Mouse (Mus musculus) liver, embryonic 11.5 days (tissue): ENCODE data around the gene Klk1b5. TPM values are rescaled to one million over a fixed set of nuclear protein-coding genes. Genes with fewer than 3 reads are reported as not detected.
"Not testable (repeated sequence)": the region's sequence is repeated elsewhere in the genome, so short reads cannot be mapped to it uniquely, and the experiment has no call there.

Source experiments
- ATAC-seq: fragments of 200-750 bp; cut with Nextera tagmentation; replicated peaks from 2 replicates; pipeline ENCODE4 v1.8.0; 2017; ENCODE audit warnings: moderate number of reproducible peaks, mild to moderate bottlenecking, moderate TSS enrichment, moderate library complexity; ENCODE audit not compliant: low FRiP score
- DNase-seq: peaks from one replicate; pipeline ENCODE4 v3.0.0-alpha.2; 2017; ENCODE audit warnings: low spot score
- H3K27ac ChIP-seq: fragments of 300-500 bp; sonication (generic); 2 replicates; pipeline ENCODE4 v1.5.1; 2014; ENCODE audit warnings: mild to moderate bottlenecking, low read depth, low read length, control low read depth
- H3K27me3 ChIP-seq: fragments of 300-500 bp; sonication (generic); replicated peaks from 2 replicates; pipeline ENCODE4 v1.6.1; 2014; ENCODE audit warnings: low read length, mixed read lengths; ENCODE audit not compliant: control insufficient read depth, insufficient read depth
- H3K36me3 ChIP-seq: fragments of 300-500 bp; sonication (generic); 2 replicates; pipeline ENCODE4 v1.6.1; 2014; ENCODE audit warnings: mild to moderate bottlenecking, low read length, moderate library complexity, mixed read lengths; ENCODE audit not compliant: control insufficient read depth, insufficient read depth
- H3K4me1 ChIP-seq: fragments of 300-500 bp; sonication (generic); replicated peaks from 2 replicates; pipeline ENCODE4 v1.6.1; 2014; ENCODE audit warnings: low read length, mixed read lengths; ENCODE audit not compliant: control insufficient read depth, insufficient read depth
- H3K4me2 ChIP-seq: fragments of 300-500 bp; sonication (generic); 2 replicates; pipeline ENCODE4 v1.6.1; 2014; ENCODE audit warnings: mild to moderate bottlenecking, control low read depth, moderate library complexity
- H3K4me3 ChIP-seq: fragments of 300-500 bp; sonication (generic); 2 replicates; pipeline ENCODE4 v1.5.1; 2014; ENCODE audit warnings: low read depth, low read length, control low read depth
- H3K9ac ChIP-seq: fragments of 300-500 bp; sonication (generic); 2 replicates; pipeline ENCODE4 v1.6.1; 2014; ENCODE audit warnings: low read depth, low read length, control low read depth
- H3K9me3 ChIP-seq: fragments of 300-500 bp; sonication (generic); 2 replicates; pipeline ENCODE4 v1.6.1; 2016; ENCODE audit warnings: low read length, inconsistent platforms, mixed read lengths; ENCODE audit not compliant: control insufficient read depth
- WGBS: fragments of 180-500 bp; shearing (Covaris S2); extraction: QIAGEN DNeasy Blood & Tissue Kit; methylation state at CpG from one replicate; pipeline ENCODE4 v1.1.7; 2014; 5-methylcytosine and 5-hydroxymethylcytosine counted together
- polyA plus RNA-seq: library from polyadenylated mRNA; unstranded; fragments of >200 nt; fragmentation: Nextera tagmentation; extraction: Ambion mirVana; gene quantifications from 2 replicates; pipeline ENCODE4 v1.2.1, GENCODE M21; 2014

Klk1b5 gene
- polyA plus RNA-seq, 1 experiment from 2014 or later: not detected

GRCm38 (mm10) chr7:44246984-44247470 lies 31.3 kb downstream of the Klk1b5 start:
- Histone ChIP-seq H3K36me3 (peaks cover 26% of the 10 kb centered on the region), H3K9me3 (no peaks in the 10 kb centered on the region), H3K27me3 (no peaks in the 10 kb centered on the region), H3K4me2 (peak overlapping the region; percentile 90), H3K9ac (peak overlapping the region; percentile 97), H3K4me3 (peak overlapping the region; percentile 96), H3K4me1 (peaks cover 20% of the 10 kb centered on the region), H3K27ac (peak overlapping the region; percentile 96)
- WGBS: under 1% methylated on average over 23 of the region's 23 CpGs
- no peak for DNase-seq
- peak; percentile 5; the same call in 1 of the 2 replicates for ATAC-seq

- peaks cover 20% of the 10 kb centered on the region for H3K4me1 ChIP-seq
- no peak for DNase-seq
- peak overlapping the region; percentile 97 for H3K9ac ChIP-seq
- H3K27ac ChIP-seq: no peak overlapping the region
- no peaks in the 10 kb centered on the region for H3K9me3 ChIP-seq
- no peaks in the 10 kb centered on the region for H3K27me3 ChIP-seq
- 83% methylated on average over 2 of the region's 2 CpGs for WGBS
- no peak for ATAC-seq
- peaks cover 36% of the 10 kb centered on the region for H3K36me3 ChIP-seq
- H3K4me3 ChIP-seq: peak overlapping the region; percentile 96
- H3K4me2 ChIP-seq: peak overlapping the region; percentile 90
Measured at GRCm38 (mm10) chr7:44247971-44248370, 32.2 kb downstream of the Klk1b5 start.

DNA sequence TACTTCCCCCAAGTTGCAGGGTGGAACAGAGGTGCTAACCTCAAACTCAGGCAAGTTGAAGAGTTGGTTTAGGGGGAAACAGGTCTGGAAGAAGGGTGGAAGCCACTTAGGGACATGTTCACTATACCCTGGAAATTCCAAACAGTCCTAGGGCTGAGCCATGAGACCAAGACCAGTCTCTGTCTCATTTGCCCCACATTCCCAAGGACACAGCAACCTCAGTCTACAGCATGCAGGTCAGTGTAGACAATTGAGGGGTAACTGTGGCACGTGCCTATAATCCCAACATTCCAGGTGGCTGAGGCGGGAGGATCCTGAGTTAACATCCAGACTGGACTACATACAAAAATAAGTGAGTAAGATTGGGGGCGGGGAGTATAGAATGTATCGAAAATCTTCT lies 33.5 kb downstream of the Klk1b5 start:
- ATAC-seq (no peak), DNase-seq (no peak)
- Histone ChIP-seq H3K4me1 (peaks cover 20% of the 10 kb centered on the region), H3K27ac (no peak overlapping the region), H3K9ac (0 out of 2 replicates have a peak overlapping the region, but pooled peaks have one; percentile 36), H3K4me3 (no peak overlapping the region), H3K36me3 (peaks cover 42% of the 10 kb centered on the region), H3K27me3 (no peaks in the 10 kb centered on the region), H3K9me3 (no peaks in the 10 kb centered on the region), H3K4me2 (0 out of 2 replicates have a peak overlapping the region, but pooled peaks have one; percentile 8)
- WGBS: 91% methylated on average over 4 of the region's 4 CpGs

DNA sequence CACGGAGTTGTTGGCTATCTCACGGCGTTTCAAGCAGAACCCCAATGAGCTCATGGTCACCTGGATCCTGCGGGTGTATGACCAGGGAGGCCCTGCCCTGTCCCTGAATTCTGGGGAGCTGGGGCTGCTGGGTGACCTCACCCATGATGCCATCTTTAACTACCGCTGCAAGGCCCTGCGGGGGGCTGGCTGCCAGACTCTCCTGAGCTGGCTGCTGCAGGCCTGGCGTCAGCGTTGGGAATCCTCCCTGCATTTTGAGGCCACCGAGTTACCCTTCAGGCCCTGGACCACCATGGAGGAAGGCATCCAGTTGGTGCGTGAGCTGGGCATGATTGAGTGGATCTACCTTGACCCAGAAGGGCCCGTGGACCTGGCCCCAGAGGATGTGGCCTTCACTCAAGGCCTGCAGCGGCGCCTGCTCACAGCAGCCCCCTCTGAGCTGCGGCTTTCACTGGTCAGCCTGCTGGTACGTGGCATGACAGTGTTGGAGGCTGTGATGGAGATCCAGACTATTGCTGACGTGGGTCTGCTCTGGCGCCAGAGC lies 35.1 kb downstream of the Klk1b5 start:
- H3K4me2 ChIP-seq, H3K27ac ChIP-seq, DNase-seq, ATAC-seq, H3K9me3 ChIP-seq, H3K4me3 ChIP-seq, H3K9ac ChIP-seq, H3K27me3 ChIP-seq: not testable (repeated sequence)
- 90% methylated on average over 17 of the region's 17 CpGs for WGBS
- H3K4me1 ChIP-seq: peaks cover 13% of the 10 kb centered on the region
- H3K36me3 ChIP-seq: peaks cover 42% of the 10 kb centered on the region

DNA sequence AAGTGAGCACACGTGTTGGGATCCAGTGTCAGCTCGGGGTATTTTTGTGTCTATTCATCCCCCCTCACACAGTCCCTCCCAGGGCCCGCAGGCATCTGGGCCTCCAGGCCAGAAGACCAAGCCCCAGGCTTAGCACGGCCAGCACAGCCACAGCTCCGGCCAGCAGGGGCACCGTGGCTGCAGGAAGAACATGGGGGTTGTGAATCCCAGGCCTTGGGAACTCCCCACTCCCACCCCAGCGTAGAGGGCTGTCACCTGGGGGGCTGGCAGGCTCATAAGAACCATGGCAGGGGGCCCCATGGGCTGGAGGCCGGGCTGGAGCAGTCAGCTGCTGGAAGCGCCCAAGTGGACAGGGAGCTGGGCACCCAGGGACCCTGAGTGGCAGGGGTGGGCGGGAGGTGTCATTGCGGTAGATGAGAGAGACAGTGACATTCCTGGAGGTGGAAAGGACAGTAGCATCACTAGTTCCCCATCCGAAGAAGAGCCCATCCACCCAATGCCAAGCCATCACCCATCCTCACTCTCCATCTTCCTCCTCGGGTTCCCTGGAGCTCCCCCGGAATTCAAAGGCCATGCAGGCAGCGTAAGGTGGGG lies 37.4 kb downstream of the Klk1b5 start:
- Histone ChIP-seq H3K36me3 (peaks cover 42% of the 10 kb centered on the region), H3K9me3 (no peaks in the 10 kb centered on the region), H3K27ac (no peak overlapping the region; the same call in 1 of the 2 replicates), H3K4me2 (no peak overlapping the region), H3K4me3 (no peak overlapping the region), H3K4me1 (peaks cover 8% of the 10 kb centered on the region), H3K27me3 (no peaks in the 10 kb centered on the region), H3K9ac (no peak overlapping the region)
- ATAC-seq: peak; percentile 27
- 66% methylated on average over 15 of the region's 15 CpGs for WGBS
- no peak for DNase-seq

DNA sequence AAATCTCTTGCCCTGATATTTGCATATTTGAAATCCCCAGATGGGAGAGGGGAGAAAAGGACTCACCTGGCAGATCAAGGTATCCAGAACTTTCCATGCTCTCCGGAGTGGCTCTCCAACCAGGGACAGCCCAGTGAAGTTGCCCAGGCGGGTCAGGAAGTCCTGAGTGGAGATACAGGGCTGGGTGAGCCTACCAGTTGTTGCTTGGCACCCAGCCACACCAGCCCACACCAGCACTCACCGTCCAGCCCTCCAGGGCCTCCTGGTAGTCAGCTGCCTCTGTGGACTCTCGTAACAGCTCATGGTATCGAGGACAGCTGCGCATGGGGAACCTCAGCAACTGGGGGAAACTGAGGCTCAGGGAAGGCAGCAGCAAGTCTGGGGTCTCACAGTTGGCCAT lies 39.2 kb downstream of the Klk1b5 start:
- no peak overlapping the region for H3K9ac ChIP-seq
- no peak overlapping the region for H3K4me3 ChIP-seq
- H3K36me3 ChIP-seq: peaks cover 27% of the 10 kb centered on the region
- ATAC-seq (no peak), DNase-seq (no peak)
- 79% methylated on average over 6 of the region's 6 CpGs for WGBS
- no peak overlapping the region for H3K4me2 ChIP-seq
- no peaks in the 10 kb centered on the region for H3K9me3 ChIP-seq
- H3K27me3 ChIP-seq: no peaks in the 10 kb centered on the region
- no peak overlapping the region for H3K27ac ChIP-seq
- no peaks in the 10 kb centered on the region for H3K4me1 ChIP-seq

DNA sequence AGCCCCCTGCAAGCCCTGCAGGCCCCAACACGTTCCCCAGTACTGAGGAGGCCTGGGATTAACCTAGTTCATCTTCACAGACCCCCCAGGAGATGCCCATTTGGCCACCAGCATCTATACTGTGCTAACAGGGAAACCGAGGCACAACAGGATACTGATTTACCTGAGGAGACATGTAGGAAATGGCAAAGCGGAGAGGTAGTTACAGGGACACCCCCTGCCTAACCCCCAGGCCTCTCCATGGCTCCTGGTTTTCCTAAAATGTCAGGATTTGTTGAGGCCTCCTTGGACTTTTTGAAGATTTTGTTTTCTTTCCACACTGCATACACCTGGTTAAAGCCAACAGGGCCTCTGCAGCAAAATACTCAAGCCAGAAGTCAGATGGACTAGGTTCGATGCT lies 41.5 kb downstream of the Klk1b5 start, which contains the start of gene Acp4:
TSS of gene Acp4 (minus strand) at position 101 of the 400 bp plus-strand sequence.
- no peak for ATAC-seq
- Histone ChIP-seq H3K9me3 (no peaks in the 10 kb centered on the region), H3K27me3 (0 out of 2 replicates have a peak, but pooled peaks cover 2% of the 10 kb centered on the region), H3K4me1 (no peaks in the 10 kb centered on the region), H3K36me3 (peaks cover 13% of the 10 kb centered on the region), H3K4me3 (no peak within 1 kb of the TSS), H3K4me2 (no peak within 1 kb of the TSS), H3K9ac (no peak within 1 kb of the TSS), H3K27ac (no peak within 1 kb of the TSS)
- DNase-seq: no peak
- WGBS: 62% methylated on average over 4 of the region's 4 CpGs

DNA sequence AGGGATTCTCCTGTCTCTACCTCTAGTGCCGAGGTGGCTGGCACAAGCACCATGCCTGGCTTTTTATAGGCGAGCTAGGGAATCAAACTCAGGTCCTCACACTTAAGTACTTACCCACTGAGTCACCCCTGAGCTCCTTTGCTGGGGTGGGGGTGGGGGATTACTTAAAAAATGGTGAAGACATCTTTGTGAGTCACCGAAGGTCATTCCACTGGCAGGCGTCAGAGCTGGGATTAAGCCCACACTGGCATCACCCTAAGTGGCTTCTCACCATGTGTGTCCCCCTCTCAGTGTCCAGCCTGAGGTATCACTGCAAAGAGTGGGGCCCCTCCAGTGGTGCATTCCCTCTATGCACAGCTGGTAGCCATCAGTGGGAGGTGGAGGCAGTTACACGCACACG lies 44.7 kb downstream of the Klk1b5 start:
- Histone ChIP-seq H3K4me1 (peaks cover 4% of the 10 kb centered on the region), H3K4me3 (no peak overlapping the region), H3K9me3 (no peaks in the 10 kb centered on the region), H3K27ac (no peak overlapping the region), H3K4me2 (no peak overlapping the region), H3K9ac (no peak overlapping the region), H3K27me3 (peaks cover 17% of the 10 kb centered on the region), H3K36me3 (no peaks in the 10 kb centered on the region)
- DNase-seq (no peak), ATAC-seq (no peak)
- 66% methylated on average over 6 of the region's 6 CpGs for WGBS

GRCm38 (mm10) chr7:44261147-44261546 lies 45.4 kb downstream of the Klk1b5 start, which contains the start of gene Gm15517:
TSS of gene Gm15517 (plus strand) at chr7:44261447.
- ATAC-seq: no peak
- peaks cover 17% of the 10 kb centered on the region for H3K27me3 ChIP-seq
- no peak within 1 kb of the TSS for H3K9ac ChIP-seq
- no peaks in the 10 kb centered on the region for H3K9me3 ChIP-seq
- H3K4me3 ChIP-seq: no peak within 1 kb of the TSS
- no peak within 1 kb of the TSS for H3K27ac ChIP-seq
- no peak for DNase-seq
- H3K4me2 ChIP-seq: no peak within 1 kb of the TSS
- 58% methylated on average over 5 of the region's 5 CpGs for WGBS
- no peaks in the 10 kb centered on the region for H3K36me3 ChIP-seq
- H3K4me1 ChIP-seq: peaks cover 4% of the 10 kb centered on the region
